Mouse (Mus musculus): ENCODE results near the gene D630045J12Rik. TPM values are rescaled to one million over a fixed set of nuclear protein-coding genes. Genes with fewer than 3 reads are reported as not detected.
A peak's percentile ranks its signal among the peaks of the same experiment; 100 is the strongest.

The D630045J12Rik gene
- polyA plus RNA-seq, 1 experiment from 2014 or later = 9.7 TPM

- Histone ChIP-seq H3K4me2 (replicated peaks) (no peak overlapping the region), H3K9me3 (0 out of 2 replicates have a peak, but pooled peaks cover 2% of the 10 kb centered on the region), H3K9ac (no peak overlapping the region), H3K4me3 (no peak overlapping the region), H3K4me1 (peaks cover 7% of the 10 kb centered on the region), H3K27me3 (no peaks in the 10 kb centered on the region), H3K27ac (no peak overlapping the region), H3K36me3 (no peaks in the 10 kb centered on the region)
- ATAC-seq (ENCODE audit: insufficient number of reproducible peaks, insufficient read depth, low FRiP score, low TSS enrichment) = no peak
- 93% methylated on average over 8 of the region's 8 CpGs for WGBS
Observed at GRCm38 (mm10) chr6:38257506-38257905, 3.7 kb upstream of the D630045J12Rik start.

GRCm38 (mm10) chr6:38256793-38257192 lies 3.0 kb upstream of the D630045J12Rik start:
- Histone ChIP-seq H3K27me3 (no peaks in the 10 kb centered on the region), H3K4me3 (no peak overlapping the region), H3K4me1 (peaks cover 14% of the 10 kb centered on the region), H3K4me2 (replicated peaks) (no peak overlapping the region), H3K36me3 (no peaks in the 10 kb centered on the region), H3K9me3 (0 out of 2 replicates have a peak, but pooled peaks cover 2% of the 10 kb centered on the region), H3K9ac (no peak overlapping the region), H3K27ac (no peak overlapping the region)
- WGBS = 88% methylated on average over 4 of the region's 4 CpGs
- ATAC-seq (ENCODE audit: insufficient number of reproducible peaks, insufficient read depth, low FRiP score, low TSS enrichment) = no peak

- no peak for ATAC-seq (ENCODE audit: insufficient number of reproducible peaks, insufficient read depth, low FRiP score, low TSS enrichment)
- H3K9ac ChIP-seq = no peak overlapping the region
- peaks cover 22% of the 10 kb centered on the region for H3K4me1 ChIP-seq
- H3K9me3 ChIP-seq = 0 out of 2 replicates have a peak, but pooled peaks cover 2% of the 10 kb centered on the region
- no peaks in the 10 kb centered on the region for H3K36me3 ChIP-seq
- no peak overlapping the region for H3K4me3 ChIP-seq
- no peak overlapping the region for H3K27ac ChIP-seq
- 58% methylated on average over 2 of the region's 2 CpGs for WGBS
- H3K27me3 ChIP-seq = no peaks in the 10 kb centered on the region
- no peak overlapping the region for H3K4me2 ChIP-seq (replicated peaks)
Observed at GRCm38 (mm10) chr6:38255794-38256193, 2.0 kb upstream of the D630045J12Rik start.

- 5% methylated on average over 19 of the region's 19 CpGs for WGBS
Observed at GRCm38 (mm10) chr6:38252766-38253735, 758 bp downstream of the D630045J12Rik start.

GRCm38 (mm10) chr6:38252139-38252538 lies 1.7 kb downstream of the D630045J12Rik start:
- H3K9ac ChIP-seq = peak overlapping the region; percentile 98
- 44% methylated on average over 10 of the region's 10 CpGs for whole genome bisulfite sequencing
- H3K4me3 ChIP-seq = peak overlapping the region; percentile 90
- H3K4me1 ChIP-seq = peaks cover 38% of the 10 kb centered on the region
- no peaks in the 10 kb centered on the region for H3K27me3 ChIP-seq
- H3K9me3 ChIP-seq = no peaks in the 10 kb centered on the region
- no peak for ATAC-seq (ENCODE audit: insufficient number of reproducible peaks, insufficient read depth, low FRiP score, low TSS enrichment)
- H3K27ac ChIP-seq = no peak overlapping the region
- H3K4me2 ChIP-seq (replicated peaks) = peak overlapping the region; percentile 70
- H3K36me3 ChIP-seq = no peaks in the 10 kb centered on the region

More at GRCm38 (mm10) chr6:38252766-38253735, 758 bp downstream of the D630045J12Rik start:
- no peak for ATAC-seq (ENCODE audit: insufficient number of reproducible peaks, insufficient read depth, low FRiP score, low TSS enrichment)
- Histone ChIP-seq H3K4me1 (peaks cover 37% of the 10 kb centered on the region), H3K9ac (peak overlapping the region; percentile 98), H3K27ac (peak overlapping the region; percentile 86), H3K36me3 (no peaks in the 10 kb centered on the region), H3K27me3 (no peaks in the 10 kb centered on the region), H3K4me2 (replicated peaks) (peak overlapping the region; percentile 70), H3K9me3 (no peaks in the 10 kb centered on the region), H3K4me3 (peak overlapping the region; percentile 90)

- H3K27ac ChIP-seq = no peak overlapping the region
- H3K9ac ChIP-seq = 0 out of 2 replicates have a peak overlapping the region, but pooled peaks have one; percentile 13
- no peaks in the 10 kb centered on the region for H3K9me3 ChIP-seq
- H3K36me3 ChIP-seq = no peaks in the 10 kb centered on the region
- 47% methylated on average over 4 of the region's 4 CpGs for WGBS
- no peaks in the 10 kb centered on the region for H3K27me3 ChIP-seq
- H3K4me1 ChIP-seq = peaks cover 38% of the 10 kb centered on the region
- peak overlapping the region; percentile 70 for H3K4me2 ChIP-seq (replicated peaks)
- ATAC-seq (ENCODE audit: insufficient number of reproducible peaks, insufficient read depth, low FRiP score, low TSS enrichment) = no peak
- no peak overlapping the region for H3K4me3 ChIP-seq
Observed at GRCm38 (mm10) chr6:38251464-38251863, 2.3 kb downstream of the D630045J12Rik start.

GRCm38 (mm10) chr6:38247362-38247761 lies 6.4 kb downstream of the D630045J12Rik start:
- Histone ChIP-seq H3K4me3 (no peak overlapping the region), H3K36me3 (no peaks in the 10 kb centered on the region), H3K27ac (no peak overlapping the region), H3K4me1 (peaks cover 45% of the 10 kb centered on the region), H3K9ac (no peak overlapping the region), H3K27me3 (no peaks in the 10 kb centered on the region), H3K4me2 (replicated peaks) (no peak overlapping the region), H3K9me3 (no peaks in the 10 kb centered on the region)
- ATAC-seq (ENCODE audit: insufficient number of reproducible peaks, insufficient read depth, low FRiP score, low TSS enrichment) = no peak
- 78% methylated on average over 4 of the region's 4 CpGs for WGBS

GRCm38 (mm10) chr6:38244806-38245205 lies 9.0 kb downstream of the D630045J12Rik start:
- ATAC-seq (ENCODE audit: insufficient number of reproducible peaks, insufficient read depth, low FRiP score, low TSS enrichment) = no peak
- WGBS = 86% methylated on average over 3 of the region's 3 CpGs
- H3K4me3 ChIP-seq = no peak overlapping the region
- no peak overlapping the region for H3K27ac ChIP-seq
- H3K9ac ChIP-seq = no peak overlapping the region
- H3K4me1 ChIP-seq = peaks cover 34% of the 10 kb centered on the region
- no peak overlapping the region for H3K4me2 ChIP-seq (replicated peaks)
- H3K27me3 ChIP-seq = no peaks in the 10 kb centered on the region
- no peaks in the 10 kb centered on the region for H3K9me3 ChIP-seq
- H3K36me3 ChIP-seq = no peaks in the 10 kb centered on the region

- H3K27me3 ChIP-seq = no peaks in the 10 kb centered on the region
- no peak overlapping the region for H3K4me3 ChIP-seq
- no peak overlapping the region for H3K9ac ChIP-seq
- 67% methylated on average over 3 of the region's 3 CpGs for WGBS
- no peaks in the 10 kb centered on the region for H3K36me3 ChIP-seq
- peaks cover 29% of the 10 kb centered on the region for H3K4me1 ChIP-seq
- no peaks in the 10 kb centered on the region for H3K9me3 ChIP-seq
- ATAC-seq (ENCODE audit: insufficient number of reproducible peaks, insufficient read depth, low FRiP score, low TSS enrichment) = no peak
- H3K27ac ChIP-seq = no peak overlapping the region
- H3K4me2 ChIP-seq (replicated peaks) = no peak overlapping the region
Observed at GRCm38 (mm10) chr6:38244167-38244566, 9.6 kb downstream of the D630045J12Rik start.

GRCm38 (mm10) chr6:38242833-38243232 lies 11.0 kb downstream of the D630045J12Rik start:
- ATAC-seq (ENCODE audit: insufficient number of reproducible peaks, insufficient read depth, low FRiP score, low TSS enrichment) = no peak
- H3K9ac ChIP-seq = no peak overlapping the region
- H3K4me1 ChIP-seq = peaks cover 20% of the 10 kb centered on the region; the same call in 1 of the 2 replicates
- no peak overlapping the region for H3K4me2 ChIP-seq (replicated peaks)
- H3K27ac ChIP-seq = no peak overlapping the region
- H3K27me3 ChIP-seq = no peaks in the 10 kb centered on the region
- no peak overlapping the region for H3K4me3 ChIP-seq
- 87% methylated on average over 5 of the region's 5 CpGs for WGBS
- no peaks in the 10 kb centered on the region for H3K9me3 ChIP-seq
- no peaks in the 10 kb centered on the region for H3K36me3 ChIP-seq

- Histone ChIP-seq H3K9me3 (no peaks in the 10 kb centered on the region), H3K27me3 (no peaks in the 10 kb centered on the region), H3K9ac (no peak overlapping the region), H3K4me3 (no peak overlapping the region), H3K4me2 (replicated peaks) (no peak overlapping the region), H3K36me3 (no peaks in the 10 kb centered on the region), H3K4me1 (peaks cover 20% of the 10 kb centered on the region; the same call in 1 of the 2 replicates), H3K27ac (no peak overlapping the region)
- ATAC-seq (ENCODE audit: insufficient number of reproducible peaks, insufficient read depth, low FRiP score, low TSS enrichment) = no peak
- 84% methylated on average over 8 of the region's 8 CpGs for WGBS
Observed at GRCm38 (mm10) chr6:38242295-38242830, 11.4 kb downstream of the D630045J12Rik start.

- Histone ChIP-seq H3K36me3 (no peaks in the 10 kb centered on the region), H3K4me2 (replicated peaks) (no peak overlapping the region), H3K9me3 (no peaks in the 10 kb centered on the region), H3K4me1 (peaks cover 20% of the 10 kb centered on the region; the same call in 1 of the 2 replicates), H3K27me3 (no peaks in the 10 kb centered on the region), H3K27ac (no peak overlapping the region), H3K4me3 (no peak overlapping the region), H3K9ac (no peak overlapping the region)
- WGBS = 81% methylated on average over 4 of the region's 4 CpGs
- no peak for ATAC-seq (ENCODE audit: insufficient number of reproducible peaks, insufficient read depth, low FRiP score, low TSS enrichment)
Observed at GRCm38 (mm10) chr6:38241508-38241907, 12.3 kb downstream of the D630045J12Rik start.

Measured in embryonic facial prominence, embryonic 12.5 days (tissue).